Mouse (Mus musculus) megakaryocyte, embryonic 14.5 days (primary cell): ENCODE measurements around the gene Gm3238.

ENCODE experiments used
- FLI1 ChIP-seq: IDR thresholded peaks from 2 replicates; pipeline ENCODE4 v1.6.1; 2012; ENCODE audit warnings: low read length, inconsistent platforms, mixed read lengths
- GATA1 ChIP-seq: IDR thresholded peaks from 3 replicates; pipeline ENCODE4 v1.6.1; 2012; ENCODE audit warnings: mixed read lengths, low read length, inconsistent platforms, borderline replicate concordance

- TF ChIP-seq GATA1 (no peak), FLI1 (no peak)
Observed at GRCm38 (mm10) chr10:77804095-77804494, 33.0 kb upstream of the Gm3238 start.
